Mouse (Mus musculus) B cell, adult 2 months (primary cell): ENCODE results near the gene Kif2c.

Source experiments
- DNase-seq, 2 experiments: peaks; one replicate each; pipeline ENCODE4 v3.0.0; 2022

Gene Kif2c

GRCm38 (mm10) chr4:117115592-117115991 lies 66.8 kb downstream of the Kif2c start:
- DNase-seq, result no peak

GRCm38 (mm10) chr4:117113237-117113636 lies 69.2 kb downstream of the Kif2c start:
- no peak for DNase-seq

GRCm38 (mm10) chr4:117110985-117111384 lies 71.5 kb downstream of the Kif2c start:
- no peak for DNase-seq

GRCm38 (mm10) chr4:117110249-117110648 lies 72.2 kb downstream of the Kif2c start:
- no peak for DNase-seq
